Mouse (Mus musculus) urinary bladder, postnatal 14 days (tissue): ENCODE results near the gene Fignl1.

Source experiments
- DNase-seq: peaks from one replicate; pipeline ENCODE4 v3.0.0; 2021; ENCODE audit warnings: low spot score

The Fignl1 gene

DNA sequence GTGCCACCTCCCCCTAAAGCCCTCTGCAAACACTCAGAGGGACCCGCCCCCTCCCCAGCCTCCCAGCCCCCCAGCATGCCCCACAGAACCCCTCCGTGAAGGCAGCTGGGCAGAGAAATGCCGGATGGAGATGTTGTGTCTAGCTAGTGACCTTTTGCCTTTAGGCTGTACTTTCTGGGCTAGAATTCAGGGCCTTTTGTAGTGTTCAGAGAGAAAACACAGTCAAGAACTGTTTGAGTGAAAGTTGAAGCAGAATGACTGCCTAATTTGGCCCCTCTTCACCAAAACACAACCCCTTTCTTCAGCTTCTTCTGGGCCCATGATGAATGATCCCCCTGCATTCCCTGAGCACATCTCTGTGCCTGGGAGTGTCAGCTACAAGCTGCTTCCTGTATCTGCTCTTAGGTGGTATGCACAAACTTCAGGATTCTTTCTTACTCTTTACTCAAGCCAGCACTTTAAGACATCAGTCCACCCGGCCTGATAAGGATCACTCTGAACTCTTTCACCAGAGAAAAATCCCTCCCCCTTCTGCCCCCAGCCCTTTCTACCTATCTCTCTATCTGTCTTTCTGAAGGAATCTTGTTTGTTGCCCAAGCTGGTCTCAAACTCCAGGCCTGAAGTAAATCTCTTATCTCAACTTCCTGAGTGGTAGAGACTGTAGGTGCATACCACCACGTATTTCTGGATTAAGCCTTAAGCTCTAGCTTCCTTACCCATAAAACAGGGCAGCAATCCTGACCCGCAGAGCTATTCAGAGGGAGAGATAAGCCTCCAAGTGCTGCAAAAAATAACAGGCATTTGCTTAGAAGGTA is 23.4 kb upstream of the Fignl1 start:
- DNase-seq: no peak

GRCm38 (mm10) chr11:11831526-11831925 is 22.8 kb upstream of the Fignl1 start:
- DNase-seq: no peak

GRCm38 (mm10) chr11:11830884-11831495 is 22.2 kb upstream of the Fignl1 start:
- DNase-seq: no peak

DNA sequence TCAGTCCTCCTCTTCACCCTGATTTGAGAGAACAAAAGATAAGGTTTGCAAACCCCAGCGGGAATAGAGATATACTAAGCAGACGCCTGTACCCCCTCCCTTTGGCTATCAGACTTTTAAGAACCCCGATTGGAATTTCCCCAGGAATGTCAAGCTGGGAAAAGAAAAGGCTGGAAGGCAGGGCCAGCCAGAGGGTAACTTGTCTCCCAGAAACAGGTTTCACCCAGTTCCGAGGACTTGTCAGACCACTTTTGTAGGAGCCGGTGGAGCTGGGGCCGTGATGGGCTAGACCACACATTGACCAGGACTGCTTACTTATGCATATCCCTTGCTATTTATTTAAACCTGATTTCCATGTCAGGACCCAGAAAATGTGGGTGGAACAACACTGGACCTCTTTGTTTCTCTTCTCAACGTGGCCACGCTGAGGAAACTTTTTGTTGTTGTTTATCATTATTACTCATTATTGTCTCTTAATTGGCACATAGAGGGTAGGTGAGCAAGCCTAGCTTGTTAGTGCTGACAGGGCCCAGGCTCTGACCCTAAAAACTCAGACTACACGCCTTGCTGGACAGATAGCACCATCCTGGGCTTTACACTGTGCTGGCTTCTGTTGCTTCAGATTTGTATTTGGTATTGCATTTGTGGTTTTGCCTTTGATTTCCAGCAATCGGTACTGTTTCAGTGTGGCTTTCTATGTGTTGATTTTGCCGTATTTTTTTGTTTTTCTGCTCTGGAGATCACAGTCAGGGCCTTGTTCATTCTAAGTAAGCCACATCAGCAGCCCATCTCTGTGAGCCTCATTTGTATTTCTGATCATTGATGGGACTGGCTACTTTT is 20.6 kb upstream of the Fignl1 start:
- DNase-seq: peak; percentile 68

DNA sequence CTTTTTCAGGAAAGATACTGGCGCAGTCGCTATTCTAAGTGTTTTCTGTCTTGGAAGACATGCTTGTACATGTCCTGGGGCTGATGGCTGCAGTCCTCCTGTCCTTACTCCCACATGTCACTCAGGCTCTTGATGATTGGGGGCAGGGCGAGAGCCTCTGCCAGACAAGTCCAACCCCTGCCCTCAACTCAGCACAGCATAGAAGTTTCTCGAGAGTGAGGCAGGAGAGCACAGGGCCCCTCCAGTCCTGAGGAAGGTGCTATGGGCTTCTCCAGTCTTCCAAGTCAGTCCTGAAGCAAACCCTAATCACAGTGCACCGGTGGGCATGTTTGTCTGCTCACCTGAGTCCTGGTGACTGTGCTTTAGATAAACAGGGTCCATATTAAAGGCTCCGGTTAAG is 20.0 kb upstream of the Fignl1 start:
- DNase-seq: no peak

DNA sequence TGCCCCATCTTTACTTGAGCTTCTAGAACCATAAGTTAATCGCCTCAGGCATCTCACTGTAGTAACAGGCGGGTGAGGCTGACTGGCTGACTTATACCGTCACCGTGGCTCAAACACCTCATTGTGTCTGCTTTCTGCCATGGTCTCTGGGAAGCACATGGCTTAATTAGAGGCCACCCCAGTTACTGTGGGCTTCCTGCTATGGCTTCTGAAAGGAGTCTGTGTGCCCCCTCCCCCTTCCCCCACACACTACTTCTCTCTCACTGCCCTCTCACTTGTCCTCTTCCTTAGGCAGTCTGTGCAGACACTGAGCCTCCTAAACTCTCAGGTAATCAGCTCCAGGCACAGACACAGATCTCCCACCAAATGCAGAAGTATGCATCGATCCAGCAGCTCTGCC is 19.5 kb upstream of the Fignl1 start:
- no peak for DNase-seq

GRCm38 (mm10) chr11:11826475-11826874 is 17.7 kb upstream of the Fignl1 start:
- no peak for DNase-seq

- peak; percentile 75 for DNase-seq
Observed at GRCm38 (mm10) chr11:11825670-11826069, 16.9 kb upstream of the Fignl1 start.

DNA sequence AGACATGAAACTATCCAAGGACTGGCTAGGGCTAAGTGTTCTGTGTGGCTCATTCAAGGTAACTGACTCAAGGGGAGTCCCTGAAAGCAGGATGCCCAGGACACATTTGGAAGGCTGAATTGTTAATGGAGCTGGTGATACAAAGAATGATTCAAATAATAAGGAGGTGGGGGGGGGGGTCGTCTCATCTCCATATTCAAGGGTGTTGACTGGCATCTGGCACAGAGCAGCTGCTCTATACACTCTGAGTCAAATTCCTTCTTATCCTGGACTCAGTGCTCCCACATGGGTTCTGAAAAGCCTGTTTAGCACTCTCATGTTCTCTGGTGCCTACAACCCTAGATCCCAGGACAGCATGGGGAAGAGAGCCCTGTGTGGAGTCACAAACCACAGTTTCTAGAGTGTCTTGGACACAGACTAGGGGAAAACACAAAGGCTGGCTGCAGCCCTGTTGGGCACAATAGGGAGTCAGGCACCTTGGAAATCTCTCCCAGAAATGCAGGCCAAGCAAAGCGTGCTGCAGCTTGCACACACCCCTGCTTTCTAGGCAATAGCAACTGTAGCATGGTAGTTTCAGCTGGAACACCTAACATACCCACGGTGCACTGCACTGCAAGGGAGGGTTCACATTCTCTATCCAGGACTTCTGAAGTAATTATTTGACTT is 16.3 kb upstream of the Fignl1 start:
- no peak for DNase-seq

DNA sequence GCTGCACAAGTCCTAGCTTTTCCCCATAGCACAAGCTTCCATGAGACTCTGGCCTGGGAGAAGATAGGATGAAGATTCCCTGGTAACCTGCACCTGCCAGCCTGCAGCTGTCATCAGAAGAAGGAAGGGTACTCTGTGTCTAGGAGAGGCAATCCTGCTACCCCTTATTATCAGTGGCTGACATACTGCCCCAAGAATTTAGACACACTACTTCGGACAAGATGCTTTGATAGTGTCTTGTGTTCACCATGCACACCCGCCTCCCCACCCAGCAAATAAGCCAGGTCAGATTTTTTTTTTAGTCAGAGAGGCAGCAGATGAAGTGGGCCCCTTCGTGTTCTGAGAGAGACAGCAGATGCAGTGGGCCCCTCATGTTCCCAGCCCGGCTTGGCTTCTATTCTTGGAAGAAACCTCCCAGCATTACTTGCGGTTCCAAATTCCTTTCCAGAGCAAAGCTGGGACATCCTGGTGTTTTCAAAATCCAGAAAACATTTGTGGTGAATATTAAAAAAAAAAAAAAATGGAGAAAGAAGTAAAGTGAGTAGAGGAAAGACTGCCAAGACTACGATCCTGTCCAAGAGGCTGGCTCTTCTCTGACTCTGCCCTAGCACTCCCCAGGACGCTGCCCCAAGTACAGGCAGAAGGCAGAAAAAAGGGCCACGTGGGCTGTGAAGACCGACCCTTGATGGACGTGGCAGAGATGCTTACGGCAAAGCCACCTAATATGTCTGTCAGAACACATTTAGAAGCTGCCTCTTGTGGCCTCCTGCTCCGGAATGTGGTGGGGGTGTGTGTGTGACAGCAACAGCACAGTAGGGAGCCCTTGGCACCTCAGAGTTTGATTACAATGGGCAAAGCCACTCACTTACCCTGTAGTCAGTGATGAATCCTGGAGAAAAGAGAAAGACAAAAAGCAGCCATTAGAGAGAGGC is 15.5 kb upstream of the Fignl1 start:
- no peak for DNase-seq

DNA sequence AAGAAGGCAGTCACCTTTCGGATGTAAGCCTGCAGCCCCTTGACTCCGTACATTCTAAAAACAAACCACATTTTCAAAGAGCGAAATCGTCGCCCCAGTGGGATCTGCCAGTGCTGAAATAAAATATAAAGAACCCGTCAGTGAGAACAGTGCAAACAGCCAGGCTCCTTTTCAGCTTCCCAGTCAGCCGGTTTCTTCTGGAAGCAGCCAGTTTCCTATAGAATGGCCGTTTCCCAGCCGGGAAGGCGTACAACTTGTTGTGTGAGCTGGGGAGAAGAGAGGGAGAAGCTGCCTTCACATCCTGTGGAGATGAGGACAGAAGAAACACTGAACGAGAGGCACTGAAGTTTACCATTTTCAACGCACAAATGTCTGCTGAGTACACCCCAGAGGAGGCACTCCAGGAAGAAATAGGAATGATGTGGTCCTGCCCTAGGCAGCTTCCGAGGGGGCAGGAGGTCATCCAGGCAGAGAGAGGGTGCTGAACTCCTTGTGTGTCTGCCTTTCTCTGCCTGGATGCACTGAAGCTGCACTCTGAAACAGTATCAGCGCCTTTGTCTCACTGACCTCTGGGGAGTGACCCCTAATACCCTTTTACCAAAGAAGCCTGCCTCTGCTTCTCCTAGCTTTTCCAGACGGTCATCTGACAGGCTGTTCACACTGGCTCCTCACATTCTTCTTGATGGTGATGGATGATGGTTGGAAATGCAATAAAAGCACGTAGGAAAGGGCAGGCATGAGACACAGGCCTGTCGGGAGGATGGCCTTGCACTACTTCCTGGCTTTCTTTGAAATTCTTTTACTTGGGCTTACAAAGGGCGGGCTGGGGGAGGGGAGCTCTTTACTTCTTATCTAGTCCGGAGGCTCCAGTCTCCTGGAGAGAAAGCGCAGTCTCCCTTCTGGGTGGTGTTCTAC is 13.7 kb upstream of the Fignl1 start:
- DNase-seq: no peak

- DNase-seq: no peak
Observed at GRCm38 (mm10) chr11:11821387-11821975, 12.7 kb upstream of the Fignl1 start.

DNA sequence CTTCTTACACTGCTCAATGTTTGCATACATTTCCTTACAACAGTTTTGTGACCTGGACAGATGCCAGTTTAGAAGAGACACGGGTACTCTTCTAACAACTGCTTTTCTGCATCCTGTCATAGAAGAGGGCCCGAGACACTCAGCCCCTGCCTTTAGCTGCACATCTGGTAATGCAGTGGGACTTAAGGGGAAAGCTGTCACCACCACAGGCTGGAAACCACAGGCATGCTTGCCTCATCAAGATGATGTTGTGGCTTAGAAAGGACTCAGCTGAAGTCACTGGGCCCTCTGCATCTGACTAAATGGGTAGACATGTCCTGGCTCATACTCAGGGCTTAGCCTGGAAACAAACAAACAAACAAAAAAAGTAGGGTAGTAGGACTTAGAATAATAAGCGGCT is 12.0 kb upstream of the Fignl1 start:
- DNase-seq: no peak

DNA sequence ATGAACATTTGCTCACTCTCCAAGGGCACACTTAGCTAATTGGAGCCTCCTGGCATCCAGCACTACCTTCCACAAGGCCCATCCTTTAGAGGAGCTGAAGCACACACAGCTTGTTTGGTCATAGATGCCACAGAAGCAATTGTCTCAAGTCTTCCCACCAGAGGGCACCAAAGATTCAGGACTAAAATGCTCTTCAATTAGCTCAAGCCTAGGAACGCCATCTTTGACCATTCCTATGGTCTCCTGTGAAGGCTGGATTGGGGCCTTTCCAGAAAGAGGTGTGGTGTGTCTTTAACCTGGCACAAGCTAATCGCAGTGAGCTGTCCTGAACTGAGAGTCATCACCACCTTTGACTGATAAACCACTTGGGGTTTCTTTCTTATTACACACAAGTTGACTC is 11.5 kb upstream of the Fignl1 start:
- peak; percentile 83 for DNase-seq

- DNase-seq: no peak
Observed at GRCm38 (mm10) chr11:11819206-11819605, 10.4 kb upstream of the Fignl1 start.

DNA sequence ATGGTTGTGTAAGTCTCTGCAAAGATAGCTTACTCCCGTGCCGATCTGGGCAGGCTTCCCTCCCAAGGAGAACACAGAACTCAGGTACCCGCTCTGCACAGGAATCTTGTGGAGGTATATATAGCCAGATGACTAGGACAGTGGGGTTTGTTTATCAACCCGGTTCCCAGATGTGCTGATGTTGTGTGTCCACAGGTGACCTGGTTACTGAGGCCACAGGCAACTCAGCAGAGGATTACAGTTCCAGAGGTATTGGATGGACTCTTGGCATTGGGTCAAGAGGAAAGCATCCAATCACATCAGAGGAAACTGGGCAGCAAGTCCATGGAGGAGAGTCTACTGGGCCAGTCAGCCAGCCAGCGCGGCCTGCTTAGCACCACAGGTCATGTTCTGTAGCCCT is 10.0 kb upstream of the Fignl1 start:
- DNase-seq: no peak

- no peak for DNase-seq
Observed at GRCm38 (mm10) chr11:11815737-11816136, 7.0 kb upstream of the Fignl1 start.

GRCm38 (mm10) chr11:11811906-11812480 is 3.2 kb upstream of the Fignl1 start:
- DNase-seq: peak; percentile 79
